Mouse (Mus musculus): ENCODE results near the gene Tmco1. TPM values are rescaled to one million over a fixed set of nuclear protein-coding genes. Genes with fewer than 3 reads are reported as not detected.

Gene Tmco1
- total RNA-seq (2012; rRNA removed) (126 and 128 TPM in 2 replicates), polyA plus RNA-seq (2012; ENCODE audit: insufficient read depth in 1 of 2, insufficient read length in 2 of 2, low read depth in 1 of 2, low replicate concordance in 2 of 2, missing spikeins in 1 of 2) (100 to 1,000 TPM in 1 of 2 experiments, not detected in 1; 110 TPM)

GRCm38 (mm10) chr1:167308261-167309054 lies at the start of gene Tmco1:
Tmco1 (plus strand) TSS chr1:167308378.
- peak; percentile 99 for DNase-seq (ENCODE audit: low read depth, low spot score)
- Histone ChIP-seq H3K9ac (ENCODE audit: control insufficient read depth, low read depth, low read length, poor library complexity, severe bottlenecking) (peak within 1 kb of the TSS; percentile 96), H3K36me3 (ENCODE audit: control insufficient read depth in 1 of 2, insufficient read depth in 2 of 2, low read length in 2 of 2) (peaks cover 0 to 39% of the 10 kb centered on the region in 2 experiments; a peak in 3 of 4 replicates), H3K9me3 (replicated peaks; ENCODE audit: insufficient read depth, low read length) (no peaks in the 10 kb centered on the region), H3K79me2 (ENCODE audit: control insufficient read depth, insufficient read depth, low read length, poor library complexity) (peaks cover 27% of the 10 kb centered on the region), H3K4me3 (ENCODE audit: control insufficient read depth in 1 of 2, insufficient read depth in 1 of 2, low read depth in 2 of 2, low read length in 2 of 2) (peak within 1 kb of the TSS; percentile 61 to 95), H3K27me3 (ENCODE audit: control insufficient read depth in 1 of 2, insufficient read depth in 2 of 2, low read length in 2 of 2) (no peaks in the 10 kb centered on the region; a peak in 1 of 4 replicates), H3K27ac (ENCODE audit: control insufficient read depth, low read depth, low read length) (peak within 1 kb of the TSS; percentile 84), H3K4me1 (ENCODE audit: control insufficient read depth in 1 of 2, insufficient read depth in 2 of 2, low read length in 2 of 2) (peaks cover 9 to 20% of the 10 kb centered on the region in 2 experiments)
- TF ChIP-seq MAZ (IDR thresholded peaks at IDR 0.05; ENCODE audit: low read depth, low read length) (peak; percentile 81; the same call in 1 of the 2 replicates), NELFE (IDR thresholded peaks at IDR 0.05; ENCODE audit: low read depth, low read length) (peak; percentile 89), ELF1 (IDR thresholded peaks at IDR 0.05; ENCODE audit: low read depth, low read length) (peak; percentile 91), SMC3 (IDR thresholded peaks at IDR 0.05; ENCODE audit: low read depth, low read length) (no peak), UBTF (IDR thresholded peaks at IDR 0.05; ENCODE audit: borderline replicate concordance, insufficient read depth, low read depth, low read length) (no peak), MEF2A (IDR thresholded peaks at IDR 0.05; ENCODE audit: extremely low read depth, insufficient replicate concordance, low read depth, low read length, poor library complexity, severe bottlenecking) (no peak), CTCF (IDR thresholded peaks at IDR 0.05 in 2 of 3, conservative IDR thresholded peaks at IDR 0.05 in 1 of 3; ENCODE audit: control insufficient read depth in 1 of 3, insufficient read depth in 1 of 3, low read depth in 2 of 3, low read length in 3 of 3, poor library complexity in 1 of 3, severe bottlenecking in 1 of 3) (peak in 2 of 3 experiments; percentile 37 to 46; a peak in 3 of 6 replicates), ZMIZ1 (IDR thresholded peaks at IDR 0.05; ENCODE audit: low read depth, low read length) (no peak; the same call in 1 of the 2 replicates), MAFK (IDR thresholded peaks at IDR 0.05; ENCODE audit: borderline replicate concordance, low read depth, low read length) (no peak), GATA1 (IDR thresholded peaks at IDR 0.05; ENCODE audit: low read depth, low read length) (no peak), BHLHE40 (IDR thresholded peaks at IDR 0.05; ENCODE audit: borderline replicate concordance, low read depth, low read length) (no peak), SIN3A (IDR thresholded peaks at IDR 0.05; ENCODE audit: low read length) (peak; percentile 76), ZC3H11A (IDR thresholded peaks at IDR 0.05; ENCODE audit: low read depth, low read length) (no peak), MYB (IDR thresholded peaks at IDR 0.05; ENCODE audit: low read depth, low read length) (no peak), POLR2AphosphoS2 (IDR thresholded peaks at IDR 0.05; ENCODE audit: low read length) (peak; percentile 83), RCOR1 (IDR thresholded peaks at IDR 0.05; ENCODE audit: low read depth, low read length) (peak; percentile 47; the same call in 1 of the 2 replicates), POLR2A (IDR thresholded peaks at IDR 0.05; ENCODE audit: control insufficient read depth in 1 of 2, insufficient read depth in 1 of 2, low read depth in 1 of 2, low read length in 2 of 2, poor library complexity in 1 of 2) (peak in 1 of 2 experiments; percentile 88; a peak in 3 of 4 replicates), GABPA (IDR thresholded peaks at IDR 0.05; ENCODE audit: low read depth, low read length) (no peak), HCFC1 (IDR thresholded peaks at IDR 0.05; ENCODE audit: low read depth, low read length) (peak; percentile 95), CHD2 (IDR thresholded peaks at IDR 0.05; ENCODE audit: low read length) (peak; percentile 98), KAT2A (conservative IDR thresholded peaks at IDR 0.05; ENCODE audit: low read depth, low read length) (peak; percentile 93), JUND (IDR thresholded peaks at IDR 0.05; ENCODE audit: low read depth, low read length) (no peak), ETS1 (IDR thresholded peaks at IDR 0.05; ENCODE audit: low read depth, low read length) (0 out of 2 replicates have a peak, but pooled peaks have one; percentile 18), USF1 (IDR thresholded peaks at IDR 0.05; ENCODE audit: low read depth, low read length) (no peak), TBP (IDR thresholded peaks at IDR 0.05; ENCODE audit: low read depth, low read length) (peak; percentile 80), MYC (IDR thresholded peaks at IDR 0.05; ENCODE audit: low read depth, low read length) (peak; percentile 66; the same call in 1 of the 2 replicates), E2F4 (IDR thresholded peaks at IDR 0.05; ENCODE audit: borderline replicate concordance, low read depth, low read length) (peak; percentile 96), TCF12 (IDR thresholded peaks at IDR 0.05; ENCODE audit: low read depth, low read length) (peak; percentile 71), USF2 (IDR thresholded peaks at IDR 0.05; ENCODE audit: borderline replicate concordance in 1 of 2, insufficient read depth in 1 of 2, low read depth in 1 of 2, low read length in 2 of 2) (no peak), RAD21 (IDR thresholded peaks at IDR 0.05; ENCODE audit: low read depth, low read length) (no peak), POLR2AphosphoS5 (IDR thresholded peaks at IDR 0.05; ENCODE audit: borderline replicate concordance, low read depth, low read length) (no peak), TAL1 (IDR thresholded peaks at IDR 0.05; ENCODE audit: low read length) (no peak), MAX (IDR thresholded peaks at IDR 0.05; ENCODE audit: low read length) (peak; percentile 66), EP300 (IDR thresholded peaks at IDR 0.05; ENCODE audit: low read depth in 1 of 2, low read length in 2 of 2) (peak in 1 of 2 experiments; percentile 36; a peak in 2 of 4 replicates), CHD1 (IDR thresholded peaks at IDR 0.05; ENCODE audit: low read depth, low read length) (no peak)
